Mouse (Mus musculus): Measurements from ENCODE around the gene Add2. TPM values are rescaled to one million over a fixed set of nuclear protein-coding genes. Genes with fewer than 3 reads are reported as not detected.

The Add2 gene
- polyA plus RNA-seq, 1 experiment, result 0.80 TPM

DNA sequence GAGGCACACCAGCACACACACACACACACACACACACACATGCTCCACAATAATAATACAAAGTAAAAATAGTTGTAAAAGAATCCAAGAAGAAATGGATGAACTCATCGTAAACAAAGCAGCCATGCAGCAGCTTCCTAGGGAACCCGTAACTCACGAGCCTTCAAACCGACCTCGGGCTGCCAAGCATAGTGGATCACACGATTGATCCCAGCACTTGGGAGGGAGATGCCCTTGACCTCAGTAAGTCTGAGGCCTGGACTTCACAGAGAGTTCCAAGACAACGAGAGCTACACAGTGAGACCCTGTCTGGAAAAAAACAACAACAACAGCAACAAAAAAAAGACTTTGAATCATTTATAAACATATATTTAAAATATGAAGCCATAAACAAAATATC is 133.1 kb downstream of the Add2 start:
- Histone ChIP-seq H3K4me1 (ENCODE audit: control insufficient read depth, insufficient read depth, low read length) (no peaks in the 10 kb centered on the region; the same call in 1 of the 2 replicates), H3K4me3 (replicated peaks; ENCODE audit: extremely low read depth, low read depth, low read length) (no peak overlapping the region)
- TF ChIP-seq POLR2A (IDR thresholded peaks at IDR 0.05; ENCODE audit: borderline replicate concordance, extremely low read depth, low read depth, low read length) (no peak), CTCF (IDR thresholded peaks at IDR 0.05; ENCODE audit: insufficient read depth, low read length) (no peak)
- no peak for DNase-seq
- WGBS, result 37% methylated on average over 7 of the region's 7 CpGs

DNA sequence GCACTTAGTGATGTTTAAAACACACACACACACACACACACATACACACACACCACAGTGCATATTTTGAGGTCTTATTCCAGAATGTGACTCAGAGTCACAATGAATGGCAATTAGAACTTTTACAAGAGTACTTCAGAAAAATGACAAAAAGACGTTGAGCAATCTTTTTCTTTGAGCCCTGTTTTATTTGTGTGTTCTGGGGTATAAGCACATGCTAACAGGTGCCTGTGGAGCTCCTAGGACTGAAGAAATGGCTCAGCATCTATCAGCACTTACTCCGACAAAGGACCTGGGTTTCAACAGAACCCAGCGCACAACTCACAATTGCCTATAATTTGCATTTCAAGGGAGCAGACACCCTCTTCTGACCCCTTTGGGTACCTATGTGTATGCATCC is 135.5 kb downstream of the Add2 start:
- TF ChIP-seq POLR2A (IDR thresholded peaks at IDR 0.05; ENCODE audit: borderline replicate concordance, extremely low read depth, low read depth, low read length) (no peak), CTCF (IDR thresholded peaks at IDR 0.05; ENCODE audit: insufficient read depth, low read length) (no peak)
- no peak overlapping the region for H3K4me3 ChIP-seq (replicated peaks; ENCODE audit: extremely low read depth, low read depth, low read length)
- DNase-seq, result no peak
- 60% methylated on average over 3 of the region's 3 CpGs for WGBS
- H3K4me1 ChIP-seq (ENCODE audit: control insufficient read depth, insufficient read depth, low read length), result no peaks in the 10 kb centered on the region

DNA sequence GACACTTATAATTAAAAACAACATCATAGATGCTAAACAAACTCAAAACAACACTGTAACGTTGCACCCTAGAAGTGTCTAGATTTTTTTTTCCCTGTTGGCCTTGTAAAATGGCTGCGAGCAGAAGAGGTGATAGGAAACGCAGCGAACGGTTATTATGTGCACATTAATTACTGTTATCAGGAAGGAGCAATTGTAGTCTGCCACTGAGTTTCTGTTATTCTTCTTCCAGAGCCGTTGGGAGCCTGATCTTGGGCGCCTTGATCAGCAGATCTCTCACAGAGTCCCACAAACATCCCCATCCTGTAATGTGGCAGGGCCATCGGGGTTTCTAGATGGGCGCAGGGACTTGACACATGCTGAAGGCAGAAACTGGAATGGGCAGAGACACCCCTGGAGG is 137.9 kb downstream of the Add2 start:
- no peak for DNase-seq
- TF ChIP-seq POLR2A (IDR thresholded peaks at IDR 0.05; ENCODE audit: borderline replicate concordance, extremely low read depth, low read depth, low read length) (no peak), CTCF (IDR thresholded peaks at IDR 0.05; ENCODE audit: insufficient read depth, low read length) (no peak)
- no peaks in the 10 kb centered on the region for H3K4me1 ChIP-seq (ENCODE audit: control insufficient read depth, insufficient read depth, low read length)
- whole genome bisulfite sequencing, result 73% methylated on average over 9 of the region's 9 CpGs
- H3K4me3 ChIP-seq (replicated peaks; ENCODE audit: extremely low read depth, low read depth, low read length), result no peak overlapping the region

DNA sequence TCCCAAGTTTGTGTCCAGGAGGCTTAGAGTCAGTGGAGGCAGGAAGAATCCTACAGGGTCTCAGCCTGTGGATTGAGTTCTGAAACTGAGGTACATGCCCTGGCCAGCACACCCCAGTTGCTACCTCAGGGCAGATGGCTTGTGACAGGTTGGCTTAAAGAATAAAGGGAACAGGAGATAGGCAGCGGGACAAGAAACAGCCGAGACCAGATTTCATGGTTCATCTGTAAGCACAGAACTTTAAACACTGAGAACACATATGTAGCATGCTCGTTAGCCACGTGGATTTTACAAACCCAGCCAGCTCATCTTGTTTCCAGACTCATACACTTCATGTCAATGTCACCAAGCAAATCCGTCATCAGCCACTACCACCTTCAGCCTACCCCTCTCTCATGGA is 139.4 kb downstream of the Add2 start:
- WGBS, result 66% methylated on average over 5 of the region's 5 CpGs
- Histone ChIP-seq H3K4me1 (ENCODE audit: control insufficient read depth, insufficient read depth, low read length) (no peaks in the 10 kb centered on the region), H3K4me3 (replicated peaks; ENCODE audit: extremely low read depth, low read depth, low read length) (no peak overlapping the region)
- no peak for DNase-seq
- no peak for TF ChIP-seq POLR2A (IDR thresholded peaks at IDR 0.05; ENCODE audit: borderline replicate concordance, extremely low read depth, low read depth, low read length)
- no peak for TF ChIP-seq CTCF (IDR thresholded peaks at IDR 0.05; ENCODE audit: insufficient read depth, low read length)

DNA sequence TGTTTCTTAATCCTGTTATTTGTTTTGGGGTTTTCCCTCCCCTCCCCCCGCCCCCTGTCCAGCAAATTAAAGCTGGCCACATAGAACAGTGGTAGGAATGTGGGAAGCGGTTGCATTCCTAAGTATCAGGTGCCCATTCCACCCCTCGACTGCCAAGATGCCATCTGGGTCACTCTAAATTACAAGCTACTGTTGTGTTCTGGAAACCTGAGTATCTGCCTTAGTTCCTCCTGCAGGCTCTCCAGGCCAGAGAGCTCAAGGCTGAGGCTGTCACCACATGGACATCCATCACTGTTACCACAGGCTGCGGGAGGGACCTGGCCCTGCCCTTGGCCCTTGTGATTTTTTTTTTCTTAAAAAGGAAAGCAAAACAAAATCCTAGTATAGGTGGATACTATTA is 140.7 kb downstream of the Add2 start:
- no peak for TF ChIP-seq POLR2A (IDR thresholded peaks at IDR 0.05; ENCODE audit: borderline replicate concordance, extremely low read depth, low read depth, low read length)
- no peak for TF ChIP-seq CTCF (IDR thresholded peaks at IDR 0.05; ENCODE audit: insufficient read depth, low read length)
- DNase-seq, result no peak
- whole genome bisulfite sequencing, result 41% methylated on average over 4 of the region's 4 CpGs
- Histone ChIP-seq H3K4me1 (ENCODE audit: control insufficient read depth, insufficient read depth, low read length) (no peaks in the 10 kb centered on the region), H3K4me3 (replicated peaks; ENCODE audit: extremely low read depth, low read depth, low read length) (no peak overlapping the region)

Other genes with a start within 250 kb of the Add2 start
- gene Nat8f6, start 207.7 kb upstream of the Add2 start, polyA plus RNA-seq (2012; rRNA removed), result 1.4 and 4.3 TPM in 2 replicates
- gene Nat8f5, start 207.7 kb upstream of the Add2 start, polyA plus RNA-seq (2012; rRNA removed), result 0.27 TPM in 1 of 2 replicates, not detected in the other
- 0.31 and 0.45 TPM in 2 replicates for gene Nat8, start 196.6 kb upstream of the Add2 start, polyA plus RNA-seq (2012; rRNA removed)
- gene Nat8f2, start 159.5 kb upstream of the Add2 start, polyA plus RNA-seq (2012; rRNA removed), result 0.03 and 0.11 TPM in 2 replicates
- 1.3 and 1.9 TPM in 2 replicates for gene Nat8f4, start 123.8 kb upstream of the Add2 start, polyA plus RNA-seq (2012; rRNA removed)
- gene Tprkb, start 116.8 kb upstream of the Add2 start, polyA plus RNA-seq (2012; rRNA removed), result 8.1 and 15.2 TPM in 2 replicates
- 5.4 and 7.5 TPM in 2 replicates for gene Nat8f1, start 113.0 kb upstream of the Add2 start, polyA plus RNA-seq (2012; rRNA removed)
- 32.6 and 34.7 TPM in 2 replicates for gene Dusp11, start 67.0 kb upstream of the Add2 start, polyA plus RNA-seq (2012; rRNA removed)
- not detected in 2 replicates for gene Figla, start 12.5 kb upstream of the Add2 start, polyA plus RNA-seq (2012; rRNA removed)
- 8.2 and 11.2 TPM in 2 replicates for gene Tgfa, start 166.5 kb downstream of the Add2 start, polyA plus RNA-seq (2012; rRNA removed)